Mouse (Mus musculus): ENCODE measurements around the gene Cidec. TPM values are rescaled to one million over a fixed set of nuclear protein-coding genes. Genes with fewer than 3 reads are reported as not detected.

Gene Cidec
- polyA plus RNA-seq, 1 experiment from 2014 or later, result not detected

GRCm38 (mm10) chr6:113410001-113410400 is 25.6 kb downstream of the Cidec start:
- Histone ChIP-seq H3K4me2 (no peak overlapping the region), H3K4me1 (no peaks in the 10 kb centered on the region), H3K9me3 (no peaks in the 10 kb centered on the region), H3K27ac (replicated peaks) (no peak overlapping the region), H3K9ac (no peak overlapping the region), H3K27me3 (replicated peaks) (no peaks in the 10 kb centered on the region), H3K4me3 (no peak overlapping the region), H3K36me3 (peaks cover 18% of the 10 kb centered on the region)
- ATAC-seq (ENCODE audit: extremely low read depth, insufficient number of reproducible peaks, low FRiP score, low TSS enrichment), result no peak
- 60% methylated on average over 1 of the region's 1 CpGs for WGBS

GRCm38 (mm10) chr6:113406683-113407082 is 28.9 kb downstream of the Cidec start:
- H3K4me3 ChIP-seq, result no peak overlapping the region
- no peak overlapping the region for H3K27ac ChIP-seq (replicated peaks)
- no peaks in the 10 kb centered on the region for H3K27me3 ChIP-seq (replicated peaks)
- H3K4me1 ChIP-seq, result no peaks in the 10 kb centered on the region
- no peak overlapping the region for H3K9ac ChIP-seq
- WGBS, result 72% methylated on average over 9 of the region's 9 CpGs
- H3K9me3 ChIP-seq, result no peaks in the 10 kb centered on the region
- ATAC-seq (ENCODE audit: extremely low read depth, insufficient number of reproducible peaks, low FRiP score, low TSS enrichment), result no peak
- H3K4me2 ChIP-seq, result no peak overlapping the region
- H3K36me3 ChIP-seq, result peaks cover 10% of the 10 kb centered on the region

GRCm38 (mm10) chr6:113405483-113405882 is 30.1 kb downstream of the Cidec start:
- H3K27ac ChIP-seq (replicated peaks), result no peak overlapping the region
- WGBS, result 70% methylated on average over 6 of the region's 6 CpGs
- H3K4me3 ChIP-seq, result no peak overlapping the region
- no peak overlapping the region for H3K4me2 ChIP-seq
- no peaks in the 10 kb centered on the region for H3K9me3 ChIP-seq
- ATAC-seq (ENCODE audit: extremely low read depth, insufficient number of reproducible peaks, low FRiP score, low TSS enrichment), result no peak
- H3K9ac ChIP-seq, result no peak overlapping the region
- H3K27me3 ChIP-seq (replicated peaks), result no peaks in the 10 kb centered on the region
- peaks cover 10% of the 10 kb centered on the region for H3K36me3 ChIP-seq
- no peaks in the 10 kb centered on the region for H3K4me1 ChIP-seq

GRCm38 (mm10) chr6:113404649-113405448 is 30.7 kb downstream of the Cidec start:
- Histone ChIP-seq H3K27ac (replicated peaks) (no peak overlapping the region), H3K36me3 (peaks cover 10% of the 10 kb centered on the region), H3K4me1 (no peaks in the 10 kb centered on the region), H3K9ac (no peak overlapping the region), H3K9me3 (no peaks in the 10 kb centered on the region), H3K4me2 (no peak overlapping the region), H3K27me3 (replicated peaks) (no peaks in the 10 kb centered on the region), H3K4me3 (no peak overlapping the region)
- 76% methylated on average over 12 of the region's 12 CpGs for WGBS
- no peak for ATAC-seq (ENCODE audit: extremely low read depth, insufficient number of reproducible peaks, low FRiP score, low TSS enrichment)

GRCm38 (mm10) chr6:113402094-113402493 is 33.5 kb downstream of the Cidec start:
- Histone ChIP-seq H3K9me3 (no peaks in the 10 kb centered on the region), H3K27me3 (replicated peaks) (no peaks in the 10 kb centered on the region), H3K4me1 (no peaks in the 10 kb centered on the region), H3K36me3 (peaks cover 10% of the 10 kb centered on the region), H3K4me3 (no peak overlapping the region), H3K9ac (no peak overlapping the region), H3K27ac (replicated peaks) (no peak overlapping the region), H3K4me2 (no peak overlapping the region)
- WGBS, result 84% methylated on average over 13 of the region's 13 CpGs
- ATAC-seq (ENCODE audit: extremely low read depth, insufficient number of reproducible peaks, low FRiP score, low TSS enrichment), result no peak

GRCm38 (mm10) chr6:113396270-113397030 is 39.1 kb downstream of the Cidec start:
- no peak overlapping the region for H3K4me3 ChIP-seq
- ATAC-seq (ENCODE audit: extremely low read depth, insufficient number of reproducible peaks, low FRiP score, low TSS enrichment), result no peak
- peaks cover 20% of the 10 kb centered on the region for H3K4me1 ChIP-seq
- no peak overlapping the region for H3K9ac ChIP-seq
- H3K27ac ChIP-seq (replicated peaks), result no peak overlapping the region
- no peaks in the 10 kb centered on the region for H3K27me3 ChIP-seq (replicated peaks)
- WGBS, result 84% methylated on average over 10 of the region's 10 CpGs
- no peak overlapping the region for H3K4me2 ChIP-seq
- H3K9me3 ChIP-seq, result no peaks in the 10 kb centered on the region; the same call in 1 of the 2 replicates
- H3K36me3 ChIP-seq, result peaks cover 10% of the 10 kb centered on the region

- 91% methylated on average over 6 of the region's 6 CpGs for WGBS
Observed at GRCm38 (mm10) chr6:113395501-113395900, 40.1 kb downstream of the Cidec start.

GRCm38 (mm10) chr6:113394811-113395210 is 40.7 kb downstream of the Cidec start:
- Histone ChIP-seq H3K4me2 (no peak overlapping the region), H3K4me1 (peaks cover 28% of the 10 kb centered on the region), H3K36me3 (peaks cover 24% of the 10 kb centered on the region), H3K4me3 (no peak overlapping the region), H3K27me3 (replicated peaks) (no peaks in the 10 kb centered on the region), H3K27ac (replicated peaks) (no peak overlapping the region), H3K9ac (no peak overlapping the region), H3K9me3 (no peaks in the 10 kb centered on the region; the same call in 1 of the 2 replicates)
- no peak for ATAC-seq (ENCODE audit: extremely low read depth, insufficient number of reproducible peaks, low FRiP score, low TSS enrichment)
- 91% methylated on average over 11 of the region's 11 CpGs for WGBS

More at GRCm38 (mm10) chr6:113395501-113395900, 40.1 kb downstream of the Cidec start:
- Histone ChIP-seq H3K36me3 (peaks cover 17% of the 10 kb centered on the region), H3K9me3 (no peaks in the 10 kb centered on the region; the same call in 1 of the 2 replicates), H3K27ac (replicated peaks) (no peak overlapping the region), H3K4me3 (no peak overlapping the region), H3K9ac (no peak overlapping the region), H3K27me3 (replicated peaks) (no peaks in the 10 kb centered on the region), H3K4me2 (no peak overlapping the region), H3K4me1 (peaks cover 22% of the 10 kb centered on the region)
- ATAC-seq (ENCODE audit: extremely low read depth, insufficient number of reproducible peaks, low FRiP score, low TSS enrichment), result no peak

GRCm38 (mm10) chr6:113393951-113394350 is 41.6 kb downstream of the Cidec start:
- no peak for ATAC-seq (ENCODE audit: extremely low read depth, insufficient number of reproducible peaks, low FRiP score, low TSS enrichment)
- no peaks in the 10 kb centered on the region; the same call in 1 of the 2 replicates for H3K9me3 ChIP-seq
- WGBS, result 76% methylated on average over 6 of the region's 6 CpGs

GRCm38 (mm10) chr6:113392387-113393071 is 43.0 kb downstream of the Cidec start:
- ATAC-seq (ENCODE audit: extremely low read depth, insufficient number of reproducible peaks, low FRiP score, low TSS enrichment), result peak; percentile 56; the same call in 1 of the 2 replicates
- Histone ChIP-seq H3K4me3 (peak overlapping the region; percentile 62), H3K27me3 (replicated peaks) (no peaks in the 10 kb centered on the region), H3K4me1 (peaks cover 30% of the 10 kb centered on the region), H3K9ac (peak overlapping the region; percentile 81), H3K36me3 (peaks cover 46% of the 10 kb centered on the region), H3K27ac (replicated peaks) (peak overlapping the region; percentile 32; the same call in 1 of the 2 replicates), H3K4me2 (peak overlapping the region; percentile 94), H3K9me3 (no peaks in the 10 kb centered on the region; the same call in 1 of the 2 replicates)
- 1% methylated on average over 41 of the region's 51 CpGs for WGBS

More at GRCm38 (mm10) chr6:113393951-113394350, 41.6 kb downstream of the Cidec start:
- Histone ChIP-seq H3K4me2 (no peak overlapping the region), H3K27me3 (replicated peaks) (no peaks in the 10 kb centered on the region), H3K36me3 (peaks cover 32% of the 10 kb centered on the region), H3K4me1 (peaks cover 30% of the 10 kb centered on the region), H3K4me3 (no peak overlapping the region), H3K27ac (replicated peaks) (no peak overlapping the region), H3K9ac (no peak overlapping the region)

GRCm38 (mm10) chr6:113392015-113392386 is 43.6 kb downstream of the Cidec start:
- no peak for ATAC-seq (ENCODE audit: extremely low read depth, insufficient number of reproducible peaks, low FRiP score, low TSS enrichment)
- Histone ChIP-seq H3K4me3 (peak overlapping the region; percentile 62), H3K36me3 (peaks cover 52% of the 10 kb centered on the region), H3K27me3 (replicated peaks) (no peaks in the 10 kb centered on the region), H3K9ac (peak overlapping the region; percentile 81), H3K4me1 (peaks cover 30% of the 10 kb centered on the region), H3K27ac (replicated peaks) (peak overlapping the region; percentile 32; the same call in 1 of the 2 replicates), H3K4me2 (peak overlapping the region; percentile 94), H3K9me3 (no peaks in the 10 kb centered on the region; the same call in 1 of the 2 replicates)
- 17% methylated on average over 10 of the region's 10 CpGs for WGBS

Data from heart, embryonic 13.5 days (tissue).